Mouse (Mus musculus): Measurements from ENCODE around the gene Tmem62.

GRCm38 (mm10) chr2:120976308-120976707, 509 bp upstream of the Tmem62 start:
- TF ChIP-seq CTCF (IDR thresholded peaks at IDR 0.05; ENCODE audit: low read depth), result peak; percentile 57
- TF ChIP-seq EP300 (optimal IDR thresholded peaks at IDR 0.05), result no peak
